Mouse (Mus musculus) T-helper 1 cell (primary cell): Measurements from ENCODE around the gene Hist3h2ba.
"Not testable (repeated sequence)": the region's sequence is repeated elsewhere in the genome, so short reads cannot be mapped to it uniquely, and the experiment has no call there.

Source experiments
- in situ Hi-C: fragments of 300-600 bp; cut with MboI, MseI; formaldehyde crosslinking; loops from one replicate; pipeline ENCODE4 v1.15.1; 2025; ENCODE audit warnings: high pct_unique_total_duplicates

Gene Hist3h2ba

DNA sequence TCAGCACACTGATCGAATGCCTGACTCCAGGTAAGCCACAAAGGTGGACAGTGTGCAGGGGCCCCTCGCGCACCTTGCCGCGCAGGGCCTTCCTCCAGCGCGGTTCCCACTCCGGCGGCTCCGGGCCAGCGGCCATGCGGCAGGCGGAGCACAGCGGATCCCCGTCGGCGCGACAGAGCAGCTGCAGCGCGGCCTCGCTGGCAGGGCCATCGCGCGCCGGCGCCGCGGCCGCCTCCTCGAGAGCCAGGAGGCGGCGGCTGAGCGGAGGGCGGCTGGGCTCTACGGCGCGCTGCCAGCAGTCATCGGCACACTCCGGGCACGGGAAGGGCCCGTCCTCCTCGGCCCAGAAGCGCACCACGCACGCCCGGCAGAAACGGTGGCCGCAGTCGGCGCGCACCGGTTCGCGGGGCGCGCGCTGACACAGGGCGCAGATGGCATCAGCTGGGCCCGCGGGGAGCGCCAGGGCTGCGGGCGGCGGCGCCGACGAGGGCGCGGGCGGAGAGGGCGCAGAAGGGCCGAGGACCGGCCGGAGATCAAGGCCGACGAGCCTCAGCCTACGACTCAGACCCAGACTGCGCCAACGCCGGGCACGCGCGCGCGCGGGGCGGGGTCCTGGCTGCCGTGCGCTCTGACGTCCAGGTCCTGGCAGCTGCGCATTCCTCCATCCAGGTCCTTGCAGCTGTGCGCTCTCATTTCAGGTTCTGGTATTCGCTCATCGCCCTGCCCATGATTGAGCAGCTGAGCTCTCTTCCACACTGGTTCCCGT lies 10.2 kb upstream of the Hist3h2ba start, which contains the start of gene Rnf187:
Rnf187 (minus strand) TSS at position 595 of the 766 bp plus-strand sequence.
- in situ Hi-C loops, result no loop called here

DNA sequence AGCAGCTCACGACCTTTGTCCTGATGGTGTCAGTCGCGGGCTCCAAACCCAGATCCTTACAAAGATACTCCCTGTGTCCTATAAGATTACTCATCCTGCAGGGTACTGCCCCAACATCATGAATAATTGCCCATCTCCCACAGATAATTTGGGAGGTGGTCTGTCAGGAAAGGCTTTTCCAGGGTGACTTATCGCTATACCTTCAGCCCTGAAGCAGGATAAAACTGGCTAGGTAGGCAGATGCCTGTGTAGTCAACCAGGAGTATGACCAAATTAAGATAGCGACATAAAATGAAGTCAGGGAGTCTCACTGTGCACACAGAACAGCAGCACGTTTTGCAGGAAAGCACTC lies 9.7 kb upstream of the Hist3h2ba start:
- in situ Hi-C loops, result no loop called here

DNA sequence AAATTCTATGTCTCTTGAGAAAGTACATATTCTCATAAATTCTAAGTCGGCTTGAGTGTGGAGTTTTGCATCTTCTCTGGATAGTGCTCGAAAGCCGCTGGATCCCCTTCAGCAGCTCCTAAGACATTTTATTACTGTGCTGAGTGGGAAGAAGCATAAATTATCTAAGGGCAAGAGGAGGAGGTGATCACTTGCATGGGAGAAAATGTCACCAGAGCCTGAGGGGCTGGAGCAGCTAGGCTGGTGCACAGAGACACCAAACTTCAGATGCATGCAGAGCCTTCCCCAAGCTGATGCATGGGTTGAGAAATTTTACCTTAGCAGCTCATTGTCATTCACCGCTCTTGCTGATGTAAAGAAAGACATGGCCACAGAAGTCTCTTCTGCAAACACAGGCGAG lies 4.6 kb upstream of the Hist3h2ba start:
- in situ Hi-C loops, result no loop called here

DNA sequence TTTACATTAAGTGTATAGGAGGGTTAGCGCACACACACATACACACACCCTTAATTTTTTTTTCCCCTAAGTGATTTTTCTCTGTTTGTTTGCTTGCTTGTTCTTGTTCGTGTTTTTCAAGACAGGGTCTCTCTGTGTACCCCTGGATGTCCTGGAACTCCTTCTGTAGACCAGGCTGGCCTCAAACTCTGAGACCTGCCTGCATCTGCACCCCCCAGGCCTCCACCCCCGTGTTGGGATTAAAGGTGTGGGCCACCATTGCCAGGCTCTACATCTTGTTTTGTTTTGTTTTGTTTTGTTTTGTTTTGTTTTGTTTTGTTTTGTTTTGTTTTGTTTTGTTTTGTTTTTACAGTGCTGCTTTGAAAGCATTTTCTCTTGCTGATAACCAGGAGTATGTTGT lies 1.4 kb upstream of the Hist3h2ba start:
- in situ Hi-C loops, result no loop called here

DNA sequence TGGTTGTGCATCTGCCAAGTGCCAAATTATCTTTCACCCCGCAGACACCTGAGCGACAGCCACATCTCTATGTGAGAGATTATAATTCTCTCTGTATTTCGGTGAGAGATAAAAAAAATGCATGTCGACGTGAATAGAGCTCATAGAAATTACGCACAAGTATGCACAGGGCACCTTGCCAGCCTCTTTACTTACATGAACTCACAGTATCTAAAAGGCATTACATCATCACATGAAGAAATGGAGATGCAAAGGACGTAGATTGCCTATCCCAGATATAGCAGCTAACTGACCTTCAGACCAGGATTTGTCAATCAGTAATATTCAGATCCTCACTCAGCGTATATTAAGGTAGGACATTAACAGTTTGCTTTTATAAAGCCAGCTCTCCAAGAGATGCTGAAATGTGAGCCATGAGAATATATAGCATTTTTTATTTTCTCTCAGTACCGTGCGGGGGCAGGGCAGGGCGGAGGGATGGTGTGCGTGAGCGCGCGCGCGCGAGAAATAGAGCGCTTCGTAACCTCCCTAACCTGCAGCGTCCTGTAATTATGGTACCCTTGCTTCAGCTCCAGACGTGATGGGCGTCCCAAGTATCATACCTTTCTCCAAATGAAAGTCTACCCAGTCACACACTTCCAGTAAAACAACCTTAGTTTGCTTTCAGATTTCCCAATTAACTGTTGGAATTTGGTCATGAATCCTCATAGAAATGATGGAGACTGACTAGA lies 757 bp upstream of the Hist3h2ba start:
- in situ Hi-C loops, result no loop called here

DNA sequence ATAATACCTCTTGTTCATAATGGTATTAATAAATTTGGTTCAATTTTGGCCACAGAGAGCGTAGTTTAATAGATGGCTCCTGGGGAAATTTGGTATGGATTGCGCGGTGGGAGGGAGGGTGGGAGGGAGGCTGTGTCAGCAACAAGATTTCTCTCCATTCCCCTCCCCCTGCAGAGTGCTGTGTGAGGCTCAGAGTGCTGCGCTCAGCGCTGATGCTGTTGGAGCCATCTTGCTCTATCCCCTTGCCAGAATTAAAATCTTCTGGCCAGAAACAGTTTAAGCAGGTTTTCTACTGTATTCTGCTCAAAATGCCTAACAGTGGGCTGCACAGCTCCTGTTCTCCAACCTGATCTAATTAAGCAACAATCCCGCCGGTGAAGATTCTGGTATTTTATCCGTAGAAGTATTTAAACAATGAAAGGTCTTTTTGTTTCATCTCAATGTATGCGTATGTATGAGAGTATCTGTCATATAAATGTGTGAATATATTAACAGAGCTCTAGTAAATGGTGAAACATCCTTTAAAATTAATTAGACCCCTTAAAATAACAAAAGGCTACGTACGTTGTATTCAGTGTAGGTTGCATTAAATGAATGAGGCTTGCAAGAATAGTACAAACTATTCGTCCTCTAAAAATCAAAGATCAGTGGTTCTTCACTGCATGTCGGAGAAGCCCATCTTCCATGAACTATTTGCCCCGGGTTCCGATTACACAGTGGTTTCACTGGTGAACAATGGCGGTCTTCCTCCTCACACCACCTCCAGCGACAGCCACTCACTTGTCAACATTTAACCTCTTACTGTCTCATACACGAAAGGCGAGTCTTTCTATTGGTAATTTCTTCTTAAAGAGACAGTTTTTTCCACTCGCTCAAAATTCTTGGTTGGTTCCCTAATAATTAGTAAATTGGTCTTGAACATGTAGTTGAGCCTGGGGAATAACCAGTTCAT lies 1.0 kb downstream of the Hist3h2ba start:
- in situ Hi-C loops, result no loop called here

DNA sequence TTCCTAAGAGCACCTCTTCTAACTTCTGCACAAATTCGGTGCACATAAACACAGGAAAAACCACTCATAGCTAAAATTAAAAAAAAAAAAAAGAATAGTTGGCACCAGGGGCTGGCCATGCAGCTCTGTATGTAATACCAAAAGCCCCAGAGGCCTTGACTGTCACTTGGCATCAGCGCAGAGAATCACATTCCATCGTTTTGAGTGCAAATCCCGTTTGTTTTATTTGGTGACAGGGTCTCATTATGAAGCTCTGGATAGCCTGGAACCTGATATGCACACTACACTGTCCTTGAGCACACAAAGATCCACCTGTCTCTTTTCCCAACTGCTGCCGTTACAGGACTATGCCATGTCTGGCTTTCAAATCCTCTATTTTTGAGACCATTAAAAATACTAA lies 2.5 kb downstream of the Hist3h2ba start:
- in situ Hi-C loops, result no loop called here

DNA sequence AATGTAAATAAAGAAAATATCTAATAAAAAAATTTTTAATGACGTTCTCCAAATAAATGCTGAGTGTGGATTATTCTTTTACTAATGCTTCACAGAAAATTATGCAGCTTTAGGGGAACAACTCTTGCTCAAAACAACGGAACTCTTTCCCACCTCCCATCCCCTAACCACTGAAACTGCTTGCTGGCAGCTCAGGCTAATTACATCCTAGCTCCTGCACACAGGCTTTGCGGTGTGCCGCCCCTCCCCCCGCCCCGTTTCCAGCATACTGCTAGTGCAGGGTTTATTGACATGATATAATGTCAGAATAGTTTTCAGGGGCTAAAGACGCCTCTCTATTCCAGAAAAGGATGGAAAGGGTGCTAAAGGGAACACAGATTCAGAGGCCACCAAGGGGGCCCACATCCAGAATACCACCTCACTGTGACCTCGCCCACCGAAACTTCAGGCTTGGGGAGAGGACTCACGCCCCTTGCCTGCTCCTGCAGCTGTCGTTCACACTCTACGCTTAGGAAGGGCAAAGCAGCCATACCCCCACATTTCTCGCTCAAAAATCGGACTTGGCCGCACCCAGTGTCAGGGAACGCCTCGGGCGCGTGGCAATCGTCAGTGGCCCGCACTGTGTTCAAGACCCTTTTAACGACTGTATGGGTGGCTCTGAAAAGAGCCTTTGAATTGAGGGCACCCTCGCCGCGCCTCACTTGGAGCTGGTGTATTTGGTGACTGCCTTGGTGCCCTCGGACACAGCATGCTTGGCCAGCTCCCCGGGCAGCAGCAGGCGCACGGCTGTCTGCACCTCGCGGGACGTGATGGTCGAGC lies 4.8 kb downstream of the Hist3h2ba start:
- in situ Hi-C loops, result no loop called here

DNA sequence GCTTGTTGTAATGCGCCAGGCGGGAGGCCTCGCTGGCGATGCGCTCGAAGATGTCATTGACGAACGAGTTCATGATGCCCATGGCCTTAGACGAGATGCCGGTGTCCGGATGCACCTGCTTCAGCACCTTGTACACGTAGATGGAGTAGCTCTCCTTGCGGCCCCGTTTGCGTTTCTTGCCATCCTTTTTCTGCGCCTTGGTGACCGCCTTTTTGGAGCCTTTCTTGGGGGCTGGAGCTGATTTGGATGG lies 5.4 kb downstream of the Hist3h2ba start:
- in situ Hi-C loops, result not testable (repeated sequence)

DNA sequence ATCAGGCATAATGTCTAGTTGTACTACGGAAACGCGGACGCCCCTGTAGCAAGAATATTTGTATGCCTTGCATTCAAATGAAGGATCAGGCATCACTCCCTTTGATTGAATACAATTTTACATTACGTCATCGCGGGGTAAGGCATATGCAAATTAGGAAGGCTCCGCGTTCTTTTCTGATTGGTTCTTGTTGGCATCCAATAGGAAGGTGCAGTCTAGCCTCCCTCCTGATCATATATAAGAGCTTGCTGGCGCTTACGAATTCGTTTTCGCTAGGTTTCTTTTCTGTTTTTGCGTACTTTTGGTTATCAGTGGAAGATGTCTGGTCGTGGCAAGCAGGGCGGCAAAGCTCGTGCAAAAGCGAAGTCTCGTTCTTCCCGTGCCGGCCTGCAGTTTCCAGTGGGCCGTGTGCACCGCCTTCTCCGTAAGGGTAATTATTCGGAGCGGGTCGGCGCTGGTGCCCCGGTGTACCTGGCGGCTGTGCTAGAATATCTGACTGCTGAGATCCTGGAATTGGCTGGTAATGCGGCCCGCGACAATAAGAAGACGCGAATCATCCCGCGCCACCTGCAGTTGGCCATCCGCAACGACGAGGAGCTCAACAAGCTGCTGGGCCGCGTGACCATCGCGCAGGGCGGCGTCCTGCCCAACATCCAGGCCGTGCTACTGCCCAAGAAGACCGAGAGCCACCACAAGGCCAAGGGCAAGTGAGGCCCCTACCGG lies 5.9 kb downstream of the Hist3h2ba start, which contains the start of the genes Hist3h2a and Trim17:
Hist3h2a (plus strand) TSS at position 266 of the 723 bp plus-strand sequence.
Trim17 (plus strand) TSS at position 266 of the 723 bp plus-strand sequence.
- in situ Hi-C loops, result no loop called here

DNA sequence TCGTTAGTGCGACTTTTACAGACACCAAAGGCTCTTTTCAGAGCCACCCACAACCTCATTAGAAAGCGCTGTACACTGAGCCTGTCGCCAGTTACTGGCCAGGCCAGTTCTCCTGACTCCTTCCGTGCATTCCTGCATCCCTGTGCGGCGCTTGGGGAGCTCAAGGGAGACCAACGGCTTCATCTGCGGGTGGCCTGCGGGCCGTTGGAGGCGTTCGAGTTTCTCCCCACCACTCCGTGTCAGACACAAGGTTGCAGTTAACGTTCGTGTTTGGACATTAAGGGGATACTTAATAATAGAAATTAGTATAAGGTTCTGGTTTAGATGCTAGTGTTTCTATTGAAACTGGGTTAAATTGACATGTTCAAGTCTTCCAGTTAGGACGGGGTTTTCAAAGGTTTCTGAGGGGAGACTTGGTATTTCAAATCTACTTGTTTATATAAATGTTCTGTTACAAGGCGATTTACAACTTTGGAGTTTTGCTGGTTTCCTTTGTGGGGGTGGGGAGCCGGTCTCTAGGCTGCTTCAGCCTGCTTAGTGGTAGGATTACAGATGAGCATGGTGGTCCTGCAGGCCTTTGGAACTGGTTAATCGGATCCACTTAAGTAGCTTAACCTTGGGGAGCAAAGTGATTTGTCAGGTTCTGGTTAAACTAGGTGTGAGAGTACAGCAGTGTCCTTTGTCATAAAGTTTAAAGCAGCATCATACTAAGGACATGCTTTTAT lies 6.6 kb downstream of the Hist3h2ba start:
- in situ Hi-C loops, result no loop called here

DNA sequence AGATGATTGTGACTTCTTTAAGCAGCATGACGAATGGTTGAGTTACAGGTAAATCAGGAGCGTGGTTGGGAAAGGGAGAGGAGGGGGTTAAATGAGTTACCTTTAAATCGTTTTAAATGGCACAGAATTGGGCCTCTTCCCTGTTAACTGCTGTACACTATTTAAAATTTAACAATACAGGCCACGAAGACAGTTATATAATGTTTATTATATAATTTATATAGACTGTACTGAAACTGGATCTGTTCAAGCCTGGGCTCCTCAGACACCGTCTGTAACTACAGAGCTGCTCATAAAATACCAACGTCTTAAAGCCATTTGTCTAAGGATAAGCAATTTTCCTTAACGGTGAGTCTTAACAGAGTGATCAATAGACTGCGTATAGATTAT lies 7.1 kb downstream of the Hist3h2ba start:
- in situ Hi-C loops, result no loop called here

DNA sequence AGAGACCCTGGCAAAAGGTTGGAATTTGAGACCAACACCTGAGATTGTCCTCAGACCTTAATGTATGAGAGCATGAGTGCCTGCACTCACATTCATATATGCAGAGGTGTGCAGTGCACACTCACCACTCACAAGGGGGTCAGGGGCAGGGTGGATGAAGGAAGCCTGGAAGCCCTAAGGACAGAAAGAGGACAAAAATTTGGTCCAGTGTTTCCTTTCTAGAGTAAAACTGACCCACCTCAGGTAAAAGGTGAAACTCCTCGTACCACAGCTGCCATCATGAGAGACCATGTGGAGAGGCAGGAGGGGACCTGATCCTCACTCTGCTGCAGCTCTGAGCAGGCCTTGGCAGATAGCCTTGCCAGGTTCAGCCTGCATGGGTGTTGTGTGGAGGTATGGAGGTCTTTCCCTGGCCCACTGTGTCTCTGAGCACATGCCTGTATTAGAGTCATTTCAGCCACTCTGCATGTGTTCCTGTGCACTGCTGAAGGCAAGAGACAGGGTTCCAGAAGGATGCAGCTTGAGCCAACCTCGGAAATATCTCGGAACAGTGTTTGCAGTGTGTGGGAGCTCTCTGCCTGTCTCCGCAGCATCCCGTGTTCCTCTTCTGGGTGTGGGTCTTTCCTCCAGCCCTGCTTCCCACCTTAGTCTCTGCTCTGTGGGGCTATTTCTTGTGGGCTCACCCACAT lies 8.7 kb downstream of the Hist3h2ba start:
- in situ Hi-C loops, result no loop called here

DNA sequence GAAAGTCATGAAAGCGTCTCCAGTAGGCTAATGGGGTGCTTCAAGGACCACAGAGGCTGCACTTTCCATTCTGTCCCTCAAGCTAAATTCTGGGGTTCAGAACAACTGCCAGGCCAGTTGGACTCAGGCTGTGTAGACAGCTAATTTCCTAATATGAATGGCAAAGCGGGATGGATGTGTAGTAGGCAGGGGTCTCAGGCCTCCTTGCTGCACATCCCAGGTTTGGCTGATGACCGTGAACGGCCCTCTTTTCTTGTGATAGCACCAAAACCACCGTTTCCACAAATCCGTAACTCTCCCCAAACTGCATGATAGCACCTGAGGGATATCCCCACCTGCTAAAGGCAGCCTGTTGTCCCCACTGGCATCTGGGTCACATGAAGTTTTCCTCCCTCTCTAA lies 9.8 kb downstream of the Hist3h2ba start:
- in situ Hi-C loops, result no loop called here

DNA sequence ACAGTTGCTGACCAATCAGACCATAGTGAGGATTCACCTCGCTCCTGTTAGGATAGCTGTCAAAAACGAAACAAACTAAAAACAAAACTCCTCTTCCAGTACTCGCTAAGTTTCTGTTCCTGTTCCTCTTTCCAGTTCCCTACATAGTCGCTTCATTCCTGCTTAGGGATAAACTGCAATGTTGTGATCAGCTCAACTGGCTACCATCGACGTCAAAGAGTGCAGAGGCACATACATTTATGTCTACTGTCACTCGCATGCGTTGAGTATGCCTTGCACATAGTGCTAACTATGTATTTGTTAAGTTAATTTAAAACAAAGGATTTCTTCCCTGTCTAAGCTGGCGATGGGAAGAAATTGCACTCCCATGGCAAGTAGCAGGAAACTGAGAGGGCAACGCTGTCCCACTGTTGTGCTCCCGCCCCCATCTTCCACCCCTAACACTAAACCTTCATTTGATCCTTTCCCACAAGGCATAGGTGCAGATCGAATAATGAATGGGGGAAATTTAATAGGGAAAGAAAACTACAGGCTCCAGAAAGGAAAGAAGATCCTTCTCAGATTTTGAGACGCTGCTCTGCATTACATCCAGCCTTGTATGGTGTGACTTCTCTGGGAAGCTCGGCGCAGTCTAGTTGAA lies 10.6 kb downstream of the Hist3h2ba start:
- in situ Hi-C loops, result no loop called here

DNA sequence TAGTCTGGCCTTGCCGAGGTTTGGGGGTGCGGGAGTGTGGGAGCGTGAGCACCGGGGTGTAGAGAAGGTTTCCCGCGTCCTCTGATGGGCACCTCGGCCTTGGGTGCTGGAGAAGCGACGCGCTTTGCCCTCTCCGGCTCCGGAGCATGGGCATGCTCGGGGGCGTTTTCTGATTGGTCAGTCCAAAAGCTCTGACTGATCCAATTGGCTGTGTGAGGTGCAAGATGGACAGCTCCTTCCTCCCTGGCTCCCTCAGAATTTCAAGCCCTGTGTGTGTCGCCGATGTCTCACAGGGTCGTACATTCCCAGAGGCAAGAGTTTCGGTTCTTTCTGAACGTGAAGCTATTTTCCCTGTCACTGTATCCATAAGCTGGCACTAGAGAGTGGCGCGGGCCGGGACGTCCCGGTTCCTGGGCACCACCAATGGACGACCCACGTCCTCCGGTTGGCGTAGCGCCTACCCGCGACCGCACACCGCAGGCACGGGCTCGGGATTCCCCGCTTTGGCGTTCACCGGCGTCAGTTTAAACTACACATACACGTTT lies 11.3 kb downstream of the Hist3h2ba start:
- in situ Hi-C loops, result no loop called here

DNA sequence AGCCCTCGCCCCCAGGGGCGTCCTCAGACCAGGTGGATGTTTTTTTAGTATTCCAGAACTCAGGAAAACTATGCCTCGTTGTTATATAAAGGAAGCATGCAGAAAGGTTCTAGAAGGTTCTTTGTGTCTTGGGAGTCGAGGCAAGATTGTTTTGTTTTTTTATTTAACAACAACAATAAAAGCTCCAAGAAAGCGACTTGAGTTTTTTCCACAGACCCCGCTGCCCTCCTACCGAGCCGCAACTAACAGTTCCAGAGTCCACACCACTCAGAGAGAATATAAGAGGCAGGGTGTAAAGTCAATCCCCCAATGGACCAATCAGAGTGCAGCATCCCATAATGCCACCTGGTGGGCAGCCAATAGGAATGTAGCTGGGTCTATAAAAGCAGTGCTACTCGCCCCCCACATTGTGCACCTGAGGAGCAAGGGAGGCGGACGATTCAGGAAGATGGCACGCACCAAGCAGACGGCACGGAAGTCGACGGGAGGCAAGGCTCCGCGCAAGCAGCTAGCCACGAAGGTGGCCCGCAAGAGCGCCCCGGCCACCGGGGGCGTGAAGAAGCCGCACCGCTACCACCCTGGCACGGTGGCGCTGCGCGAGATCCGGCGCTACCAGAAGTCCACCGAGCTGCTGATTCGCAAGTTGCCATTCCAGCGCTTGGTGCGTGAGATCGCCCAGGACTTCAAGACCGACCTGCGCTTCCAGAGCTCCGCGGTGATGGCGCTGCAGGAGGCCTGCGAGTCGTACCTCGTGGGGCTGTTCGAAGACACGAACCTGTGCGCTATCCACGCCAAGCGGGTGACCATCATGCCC lies 12.9 kb downstream of the Hist3h2ba start:
- in situ Hi-C loops, result no loop called here

DNA sequence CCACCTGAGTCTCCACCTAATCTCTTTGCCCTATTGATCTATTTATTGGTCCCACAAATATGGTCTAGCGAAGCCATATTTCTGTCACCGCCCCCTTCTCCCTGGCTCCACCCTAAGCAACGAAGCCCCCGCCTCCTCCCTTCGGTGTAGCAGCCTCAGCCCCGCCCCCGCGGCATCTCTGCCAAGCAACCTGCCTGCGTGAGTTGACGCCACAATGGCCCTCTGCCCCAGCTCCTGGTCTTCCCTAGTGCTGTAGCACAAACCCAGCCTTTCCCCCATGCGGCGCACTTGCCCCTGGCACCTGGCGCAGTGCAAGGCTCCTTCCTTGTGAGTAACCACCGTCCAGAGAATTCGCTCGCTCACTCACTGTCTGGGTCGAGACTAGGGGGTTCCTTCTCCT lies 14.8 kb downstream of the Hist3h2ba start:
- in situ Hi-C loops, result no loop called here
